Mouse (Mus musculus) neural tube, embryonic 15.5 days (tissue): ENCODE measurements around the gene Cdhr3. TPM values are rescaled to one million over a fixed set of nuclear protein-coding genes. Genes with fewer than 3 reads are reported as not detected.
A peak's percentile ranks its signal among the peaks of the same experiment; 100 is the strongest.

ENCODE experiments used
- ATAC-seq: fragments of 200-750 bp; cut with Nextera tagmentation; 2 replicates; pipeline ENCODE4 v1.8.0; 2017; ENCODE audit warnings: mild to moderate bottlenecking, moderate TSS enrichment, moderate library complexity; ENCODE audit not compliant: low FRiP score
- H3K27ac ChIP-seq: fragments of 300-500 bp; sonication (generic); replicated peaks from 2 replicates; pipeline ENCODE4 v1.5.1; 2015; ENCODE audit warnings: mild to moderate bottlenecking, inconsistent platforms
- H3K27me3 ChIP-seq: fragments of 300-500 bp; sonication (generic); replicated peaks from 2 replicates; pipeline ENCODE4 v1.6.1; 2015; ENCODE audit warnings: inconsistent platforms
- H3K36me3 ChIP-seq: fragments of 300-500 bp; sonication (generic); 2 replicates; pipeline ENCODE4 v1.6.1; 2015; ENCODE audit warnings: inconsistent platforms
- H3K4me1 ChIP-seq: fragments of 300-500 bp; sonication (generic); 2 replicates; pipeline ENCODE4 v1.6.1; 2015; ENCODE audit warnings: inconsistent platforms
- H3K4me2 ChIP-seq: fragments of 300-500 bp; sonication (generic); 2 replicates; pipeline ENCODE4 v1.6.1; 2015; ENCODE audit warnings: inconsistent platforms, mild to moderate bottlenecking, moderate library complexity
- H3K4me3 ChIP-seq: fragments of 300-500 bp; sonication (generic); replicated peaks from 2 replicates; pipeline ENCODE4 v1.5.1; 2015; ENCODE audit warnings: mild to moderate bottlenecking, inconsistent platforms
- H3K9ac ChIP-seq: fragments of 300-500 bp; sonication (generic); replicated peaks from 2 replicates; pipeline ENCODE4 v1.6.1; 2015; ENCODE audit warnings: mild to moderate bottlenecking, inconsistent platforms
- H3K9me3 ChIP-seq: fragments of 300-500 bp; sonication (generic); replicated peaks from 2 replicates; pipeline ENCODE4 v1.6.1; 2016; ENCODE audit warnings: inconsistent platforms
- WGBS: fragments of 180-500 bp; shearing (Covaris S2); methylation state at CpG from one replicate; pipeline ENCODE4 v1.1.7; 2015; ENCODE audit warnings: mixed read lengths; 5-methylcytosine and 5-hydroxymethylcytosine counted together
- polyA plus RNA-seq: library from polyadenylated mRNA; unstranded; fragments of >200 nt; fragmentation: Nextera tagmentation; extraction: Ambion mirVana; gene quantifications from 2 replicates; pipeline ENCODE4 v1.2.1, GENCODE M21; 2015

Gene Cdhr3
- polyA plus RNA-seq, 1 experiment from 2014 or later: 0.18 TPM

GRCm38 (mm10) chr12:33109531-33109930, 16.9 kb upstream of the Cdhr3 start:
- Histone ChIP-seq H3K4me1 (peaks cover 17% of the 10 kb centered on the region), H3K4me3 (no peak overlapping the region), H3K27ac (no peak overlapping the region), H3K36me3 (no peaks in the 10 kb centered on the region), H3K4me2 (no peak overlapping the region), H3K9me3 (no peaks in the 10 kb centered on the region), H3K27me3 (peaks cover 2% of the 10 kb centered on the region; the same call in 1 of the 2 replicates), H3K9ac (no peak overlapping the region)
- peak; percentile 60 for ATAC-seq

- ATAC-seq: no peak
- Histone ChIP-seq H3K9ac (no peak overlapping the region), H3K4me3 (no peak overlapping the region), H3K36me3 (no peaks in the 10 kb centered on the region), H3K27me3 (peaks cover 4% of the 10 kb centered on the region; the same call in 1 of the 2 replicates), H3K27ac (0 out of 2 replicates have a peak overlapping the region, but pooled peaks have one; percentile 45), H3K9me3 (no peaks in the 10 kb centered on the region), H3K4me1 (peaks cover 29% of the 10 kb centered on the region), H3K4me2 (no peak overlapping the region)
- WGBS: 44% methylated on average over 10 of the region's 10 CpGs
These were observed 13.9 kb upstream of the Cdhr3 start for GRCm38 (mm10) chr12:33106438-33107167.

- H3K9me3 ChIP-seq: no peaks in the 10 kb centered on the region
- no peak for ATAC-seq
- no peak overlapping the region for H3K4me3 ChIP-seq
- H3K36me3 ChIP-seq: no peaks in the 10 kb centered on the region
- H3K27ac ChIP-seq: no peak overlapping the region
- H3K4me1 ChIP-seq: peaks cover 27% of the 10 kb centered on the region
- H3K4me2 ChIP-seq: no peak overlapping the region
- peaks cover 4% of the 10 kb centered on the region; the same call in 1 of the 2 replicates for H3K27me3 ChIP-seq
- no peak overlapping the region for H3K9ac ChIP-seq
- 67% methylated on average over 4 of the region's 4 CpGs for WGBS
These were observed 13.0 kb upstream of the Cdhr3 start for GRCm38 (mm10) chr12:33105724-33106123.

- H3K27me3 ChIP-seq: peaks cover 4% of the 10 kb centered on the region; the same call in 1 of the 2 replicates
- no peaks in the 10 kb centered on the region for H3K36me3 ChIP-seq
- ATAC-seq: 0 out of 2 replicates have a peak, but pooled peaks have one; percentile 19
- no peak overlapping the region for H3K4me2 ChIP-seq
- no peak overlapping the region for H3K4me3 ChIP-seq
- peaks cover 19% of the 10 kb centered on the region for H3K4me1 ChIP-seq
- H3K9ac ChIP-seq: no peak overlapping the region
- 21% methylated on average over 15 of the region's 15 CpGs for WGBS
- peak overlapping the region; percentile 45; the same call in 1 of the 2 replicates for H3K27ac ChIP-seq
- no peaks in the 10 kb centered on the region for H3K9me3 ChIP-seq
These were observed 9.9 kb upstream of the Cdhr3 start for GRCm38 (mm10) chr12:33102342-33103115.

GRCm38 (mm10) chr12:33101627-33102026, 9.0 kb upstream of the Cdhr3 start:
- H3K9me3 ChIP-seq: no peaks in the 10 kb centered on the region
- peaks cover 19% of the 10 kb centered on the region for H3K4me1 ChIP-seq
- no peaks in the 10 kb centered on the region for H3K36me3 ChIP-seq
- H3K4me2 ChIP-seq: no peak overlapping the region
- no peak overlapping the region for H3K4me3 ChIP-seq
- peaks cover 4% of the 10 kb centered on the region; the same call in 1 of the 2 replicates for H3K27me3 ChIP-seq
- 47% methylated on average over 8 of the region's 8 CpGs for WGBS
- no peak overlapping the region for H3K27ac ChIP-seq
- no peak overlapping the region for H3K9ac ChIP-seq
- no peak for ATAC-seq

- Histone ChIP-seq H3K27me3 (no peaks in the 10 kb centered on the region), H3K4me2 (no peak overlapping the region), H3K4me1 (no peaks in the 10 kb centered on the region), H3K27ac (no peak overlapping the region), H3K9ac (no peak overlapping the region), H3K9me3 (no peaks in the 10 kb centered on the region), H3K4me3 (no peak overlapping the region), H3K36me3 (no peaks in the 10 kb centered on the region)
- WGBS: 75% methylated on average over 3 of the region's 3 CpGs
- no peak for ATAC-seq
These were observed 3.3 kb upstream of the Cdhr3 start for GRCm38 (mm10) chr12:33096017-33096416.

GRCm38 (mm10) chr12:33092196-33092595, 479 bp downstream of the Cdhr3 start:
- H3K9me3 ChIP-seq: no peaks in the 10 kb centered on the region
- H3K4me3 ChIP-seq: no peak overlapping the region
- H3K36me3 ChIP-seq: no peaks in the 10 kb centered on the region
- H3K27me3 ChIP-seq: no peaks in the 10 kb centered on the region; the same call in 1 of the 2 replicates
- no peak for ATAC-seq
- H3K4me2 ChIP-seq: no peak overlapping the region
- H3K27ac ChIP-seq: no peak overlapping the region
- no peak overlapping the region for H3K9ac ChIP-seq
- 91% methylated on average over 2 of the region's 2 CpGs for WGBS
- H3K4me1 ChIP-seq: no peaks in the 10 kb centered on the region

- Histone ChIP-seq H3K36me3 (no peaks in the 10 kb centered on the region), H3K9me3 (no peaks in the 10 kb centered on the region), H3K4me2 (no peak overlapping the region), H3K4me1 (peaks cover 18% of the 10 kb centered on the region; the same call in 1 of the 2 replicates), H3K27ac (no peak overlapping the region), H3K9ac (no peak overlapping the region), H3K27me3 (no peaks in the 10 kb centered on the region; the same call in 1 of the 2 replicates), H3K4me3 (no peak overlapping the region)
- ATAC-seq: peak; percentile 51; the same call in 1 of the 2 replicates
- WGBS: 15% methylated on average over 5 of the region's 5 CpGs
These were observed 6.5 kb downstream of the Cdhr3 start for GRCm38 (mm10) chr12:33086151-33086550.

GRCm38 (mm10) chr12:33084683-33085082, 8.0 kb downstream of the Cdhr3 start:
- no peak overlapping the region for H3K27ac ChIP-seq
- ATAC-seq: no peak
- peaks cover 6% of the 10 kb centered on the region for H3K27me3 ChIP-seq
- H3K9ac ChIP-seq: no peak overlapping the region
- H3K4me1 ChIP-seq: peaks cover 18% of the 10 kb centered on the region; the same call in 1 of the 2 replicates
- WGBS: 54% methylated on average over 2 of the region's 2 CpGs
- no peaks in the 10 kb centered on the region for H3K36me3 ChIP-seq
- H3K4me3 ChIP-seq: no peak overlapping the region
- no peak overlapping the region for H3K4me2 ChIP-seq
- no peaks in the 10 kb centered on the region for H3K9me3 ChIP-seq

- no peak overlapping the region for H3K4me2 ChIP-seq
- peaks cover 18% of the 10 kb centered on the region; the same call in 1 of the 2 replicates for H3K4me1 ChIP-seq
- no peaks in the 10 kb centered on the region for H3K36me3 ChIP-seq
- no peaks in the 10 kb centered on the region for H3K9me3 ChIP-seq
- no peak overlapping the region for H3K4me3 ChIP-seq
- no peak for ATAC-seq
- peaks cover 6% of the 10 kb centered on the region for H3K27me3 ChIP-seq
- H3K27ac ChIP-seq: no peak overlapping the region
- H3K9ac ChIP-seq: no peak overlapping the region
- WGBS: 43% methylated on average over 5 of the region's 5 CpGs
These were observed 9.3 kb downstream of the Cdhr3 start for GRCm38 (mm10) chr12:33083362-33083761.

- Histone ChIP-seq H3K4me1 (peaks cover 26% of the 10 kb centered on the region), H3K4me3 (no peak overlapping the region), H3K27ac (no peak overlapping the region), H3K9ac (no peak overlapping the region), H3K36me3 (no peaks in the 10 kb centered on the region), H3K27me3 (peaks cover 6% of the 10 kb centered on the region; the same call in 1 of the 2 replicates), H3K9me3 (no peaks in the 10 kb centered on the region), H3K4me2 (no peak overlapping the region)
- no peak for ATAC-seq
- WGBS: 69% methylated on average over 3 of the region's 3 CpGs
These were observed 16.4 kb downstream of the Cdhr3 start for GRCm38 (mm10) chr12:33076309-33076708.
